Mouse (Mus musculus) brain, embryonic 14.5 days (tissue): ENCODE measurements at regions not wholly inside any gene's neighbourhood (a gene's known extent, or its start where the extent isn't known, plus 50 kb on each side); places are given as distances from the start of the nearest gene placed in this dataset.

Experiments
- CTCF ChIP-seq: fragments of 200-500 bp; IDR thresholded peaks from 2 replicates; pipeline ENCODE4 v1.5.1; 2012; ENCODE audit warnings: inconsistent platforms, mild to moderate bottlenecking, moderate library complexity, borderline replicate concordance; ENCODE audit not compliant: insufficient read depth, insufficient read length; ENCODE audit errors: extremely low read depth
- POLR2A ChIP-seq: fragments of 200-500 bp; IDR thresholded peaks from 2 replicates; pipeline ENCODE4 v1.6.1; 2012; ENCODE audit warnings: mild to moderate bottlenecking, inconsistent platforms, borderline replicate concordance; ENCODE audit not compliant: poor library complexity, insufficient read depth, insufficient read length, severe bottlenecking; ENCODE audit errors: extremely low read depth

- no peak for TF ChIP-seq POLR2A
- no peak for TF ChIP-seq CTCF
Observed at GRCm38 (mm10) chr14:86484247-86484646, 656.8 kb downstream of the Diaph3 start.
